Mouse (Mus musculus) liver, adult 2 months (tissue): ENCODE results near the gene Actr1b.

Experiments
- CTCF ChIP-seq: fragments of 200-500 bp; IDR thresholded peaks from 2 replicates; pipeline ENCODE4 v1.5.1; 2011; ENCODE audit warnings: low read depth, low read length, control low read depth
- POLR2A ChIP-seq: fragments of 200-500 bp; IDR thresholded peaks from 2 replicates; pipeline ENCODE4 v1.6.1; 2011; ENCODE audit warnings: low read length, control low read depth; ENCODE audit not compliant: insufficient read depth; ENCODE audit errors: extremely low read depth

DNA sequence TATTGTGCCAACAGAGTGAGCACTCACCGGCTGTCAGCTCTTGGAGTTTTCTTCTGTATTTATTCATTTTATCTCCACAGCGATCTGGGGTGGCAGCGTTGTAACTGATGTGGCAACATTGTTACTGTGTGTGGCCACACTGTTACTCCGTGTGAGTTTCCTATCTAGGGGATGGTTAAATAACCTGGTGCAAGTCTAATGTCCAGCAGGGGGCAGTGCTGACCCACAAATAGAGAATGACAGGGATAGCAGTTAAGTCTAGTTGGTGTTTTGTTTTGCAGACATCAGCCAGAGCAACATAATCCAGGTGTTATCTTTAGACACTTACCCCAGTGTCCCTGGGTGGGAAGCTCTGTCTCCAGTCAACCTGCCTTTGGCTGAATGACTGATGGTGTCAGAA lies 23.1 kb upstream of the Actr1b start:
- peak; percentile 59 for TF ChIP-seq CTCF
- no peak for TF ChIP-seq POLR2A
